Mouse (Mus musculus): ENCODE results near the gene Btg4. TPM values are rescaled to one million over a fixed set of nuclear protein-coding genes. Genes with fewer than 3 reads are reported as not detected.
A peak's percentile ranks its signal among the peaks of the same experiment; 100 is the strongest.
"Not testable (repeated sequence)": the region's sequence is repeated elsewhere in the genome, so short reads cannot be mapped to it uniquely, and the experiment has no call there.

Btg4 gene
- polyA plus RNA-seq, 1 experiment from 2014 or later, result not detected

- Histone ChIP-seq H3K9me3 (no peaks in the 10 kb centered on the region), H3K27ac (peak overlapping the region; percentile 87), H3K4me3 (peak overlapping the region; percentile 70), H3K36me3 (replicated peaks) (no peaks in the 10 kb centered on the region), H3K4me1 (peaks cover 25% of the 10 kb centered on the region), H3K27me3 (ENCODE audit: poor library complexity, severe bottlenecking) (peaks cover 47% of the 10 kb centered on the region)
- peak; percentile 66 for DNase-seq (ENCODE audit: extremely low spot score, low spot score)
- 1% methylated on average over 44 of the region's 44 CpGs for WGBS
These were observed 42.5 kb downstream of the Btg4 start for GRCm38 (mm10) chr9:51102963-51103807.

GRCm38 (mm10) chr9:51103808-51104514, 43.3 kb downstream of the Btg4 start:
- H3K4me1 ChIP-seq, result peaks cover 25% of the 10 kb centered on the region
- no peaks in the 10 kb centered on the region for H3K9me3 ChIP-seq
- peaks cover 47% of the 10 kb centered on the region for H3K27me3 ChIP-seq (ENCODE audit: poor library complexity, severe bottlenecking)
- 11% methylated on average over 30 of the region's 30 CpGs for WGBS
- H3K36me3 ChIP-seq (replicated peaks), result no peaks in the 10 kb centered on the region
- peak overlapping the region; percentile 87 for H3K27ac ChIP-seq
- H3K4me3 ChIP-seq, result peak overlapping the region; percentile 70
- DNase-seq (ENCODE audit: extremely low spot score, low spot score), result peak; percentile 71

- Histone ChIP-seq H3K36me3 (replicated peaks) (no peaks in the 10 kb centered on the region), H3K4me3 (no peak overlapping the region), H3K4me1 (peaks cover 25% of the 10 kb centered on the region), H3K27ac (no peak overlapping the region), H3K9me3 (no peaks in the 10 kb centered on the region), H3K27me3 (ENCODE audit: poor library complexity, severe bottlenecking) (peaks cover 39% of the 10 kb centered on the region)
- WGBS, result 86% methylated on average over 2 of the region's 2 CpGs
- no peak for DNase-seq (ENCODE audit: extremely low spot score, low spot score)
These were observed 45.0 kb downstream of the Btg4 start for GRCm38 (mm10) chr9:51105751-51106150.

- no peak overlapping the region for H3K27ac ChIP-seq
- H3K4me3 ChIP-seq, result no peak overlapping the region
- DNase-seq (ENCODE audit: extremely low spot score, low spot score), result no peak
- no peaks in the 10 kb centered on the region for H3K36me3 ChIP-seq (replicated peaks)
- H3K27me3 ChIP-seq (ENCODE audit: poor library complexity, severe bottlenecking), result no peaks in the 10 kb centered on the region
- H3K4me1 ChIP-seq, result no peaks in the 10 kb centered on the region
- WGBS, result 86% methylated on average over 4 of the region's 4 CpGs
- no peaks in the 10 kb centered on the region for H3K9me3 ChIP-seq
These were observed 54.1 kb downstream of the Btg4 start for GRCm38 (mm10) chr9:51114767-51115166.

- H3K4me1 ChIP-seq, result no peaks in the 10 kb centered on the region
- H3K36me3 ChIP-seq (replicated peaks), result no peaks in the 10 kb centered on the region
- no peak for DNase-seq (ENCODE audit: extremely low spot score, low spot score)
- no peak overlapping the region for H3K4me3 ChIP-seq
- H3K27ac ChIP-seq, result no peak overlapping the region
- no peaks in the 10 kb centered on the region for H3K9me3 ChIP-seq
- WGBS, result 68% methylated on average over 3 of the region's 3 CpGs
- H3K27me3 ChIP-seq (ENCODE audit: poor library complexity, severe bottlenecking), result no peaks in the 10 kb centered on the region
These were observed 76.3 kb downstream of the Btg4 start for GRCm38 (mm10) chr9:51136985-51137384.

DNA sequence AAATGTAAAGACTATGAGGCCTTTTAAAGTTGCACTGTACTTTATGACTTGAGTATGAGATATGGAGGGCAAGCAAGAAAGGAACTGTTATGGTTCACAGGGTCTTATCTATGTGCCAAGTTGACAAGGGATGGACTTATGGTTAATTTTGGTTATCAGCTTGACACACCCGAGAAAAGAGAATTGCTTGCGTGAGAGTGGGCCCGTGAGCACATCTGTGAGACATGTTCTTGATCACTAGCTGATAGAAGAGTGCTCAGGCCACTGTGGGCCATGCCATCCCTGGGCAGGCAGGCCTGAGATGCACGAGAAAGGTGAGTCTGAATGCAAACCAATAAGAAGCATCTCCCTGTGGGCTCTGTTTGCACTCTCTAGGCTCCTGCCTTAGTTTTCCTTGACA, 76.7 kb downstream of the Btg4 start:
- H3K27me3 ChIP-seq (ENCODE audit: poor library complexity, severe bottlenecking), result no peaks in the 10 kb centered on the region
- H3K4me1 ChIP-seq, result no peaks in the 10 kb centered on the region
- no peak overlapping the region for H3K27ac ChIP-seq
- no peaks in the 10 kb centered on the region for H3K36me3 ChIP-seq (replicated peaks)
- no peak for DNase-seq (ENCODE audit: extremely low spot score, low spot score)
- 89% methylated on average over 4 of the region's 4 CpGs for WGBS
- H3K4me3 ChIP-seq, result no peak overlapping the region
- H3K9me3 ChIP-seq, result no peaks in the 10 kb centered on the region

- 89% methylated on average over 1 of the region's 1 CpGs for WGBS
These were observed 77.1 kb downstream of the Btg4 start for GRCm38 (mm10) chr9:51137836-51138235.

DNA sequence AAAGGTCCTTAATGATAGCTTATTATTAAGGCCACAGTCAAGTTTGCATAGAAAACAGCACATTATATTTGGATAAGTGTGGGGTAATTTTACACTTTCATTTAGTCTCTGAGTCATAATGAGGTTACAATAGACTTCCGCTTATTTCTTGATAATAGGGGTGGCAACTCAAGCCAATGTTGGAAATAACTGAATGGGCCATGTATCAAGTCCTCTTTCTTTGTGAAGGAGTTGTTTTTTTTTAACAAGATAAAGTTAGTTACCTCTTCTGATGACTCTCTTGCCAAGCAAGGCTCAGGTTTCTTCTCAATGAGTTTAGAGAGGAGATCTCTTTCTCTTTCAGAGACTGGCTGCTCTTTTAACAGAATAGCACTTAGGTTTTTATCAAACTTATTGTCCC, 77.6 kb downstream of the Btg4 start:
- WGBS, result 94% methylated on average over 1 of the region's 1 CpGs
- no peaks in the 10 kb centered on the region for H3K36me3 ChIP-seq (replicated peaks)
- H3K27ac ChIP-seq, result no peak overlapping the region

More at GRCm38 (mm10) chr9:51137836-51138235, 77.1 kb downstream of the Btg4 start:
- DNase-seq (ENCODE audit: extremely low spot score, low spot score), result no peak
- H3K27ac ChIP-seq, result no peak overlapping the region
- H3K27me3 ChIP-seq (ENCODE audit: poor library complexity, severe bottlenecking), result no peaks in the 10 kb centered on the region
- no peaks in the 10 kb centered on the region for H3K9me3 ChIP-seq
- no peaks in the 10 kb centered on the region for H3K36me3 ChIP-seq (replicated peaks)
- no peaks in the 10 kb centered on the region for H3K4me1 ChIP-seq
- H3K4me3 ChIP-seq, result no peak overlapping the region

DNA sequence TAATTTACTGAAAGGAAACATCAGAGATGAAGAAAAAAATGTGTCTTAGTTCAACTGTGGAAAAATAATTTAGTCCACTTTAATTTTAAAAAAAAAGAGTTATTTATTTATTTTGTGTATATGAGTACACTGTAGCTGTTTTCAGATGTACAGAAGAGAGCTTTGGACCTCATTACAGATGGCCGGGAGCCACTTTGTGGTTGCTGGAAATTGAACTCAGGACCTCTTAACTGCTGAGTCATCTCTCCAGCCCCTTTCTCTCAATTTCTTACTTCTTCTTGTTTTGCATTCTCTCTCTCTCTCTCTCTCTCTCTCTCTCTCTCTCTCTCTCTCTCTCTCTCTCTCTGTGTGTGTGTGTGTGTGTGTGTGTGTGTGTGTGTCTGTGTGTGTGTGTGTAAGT, 78.7 kb downstream of the Btg4 start:
- H3K4me3 ChIP-seq; H3K27me3 ChIP-seq (ENCODE audit: poor library complexity, severe bottlenecking); H3K4me1 ChIP-seq; H3K27ac ChIP-seq; H3K9me3 ChIP-seq; DNase-seq (ENCODE audit: extremely low spot score, low spot score); H3K36me3 ChIP-seq (replicated peaks): not testable (repeated sequence)
- WGBS, result 92% methylated on average over 1 of the region's 1 CpGs

More for the DNA sequence above, 77.6 kb downstream of the Btg4 start:
- DNase-seq (ENCODE audit: extremely low spot score, low spot score), result no peak
- Histone ChIP-seq H3K4me3 (no peak overlapping the region), H3K27me3 (ENCODE audit: poor library complexity, severe bottlenecking) (no peaks in the 10 kb centered on the region), H3K4me1 (no peaks in the 10 kb centered on the region), H3K9me3 (no peaks in the 10 kb centered on the region)

DNA sequence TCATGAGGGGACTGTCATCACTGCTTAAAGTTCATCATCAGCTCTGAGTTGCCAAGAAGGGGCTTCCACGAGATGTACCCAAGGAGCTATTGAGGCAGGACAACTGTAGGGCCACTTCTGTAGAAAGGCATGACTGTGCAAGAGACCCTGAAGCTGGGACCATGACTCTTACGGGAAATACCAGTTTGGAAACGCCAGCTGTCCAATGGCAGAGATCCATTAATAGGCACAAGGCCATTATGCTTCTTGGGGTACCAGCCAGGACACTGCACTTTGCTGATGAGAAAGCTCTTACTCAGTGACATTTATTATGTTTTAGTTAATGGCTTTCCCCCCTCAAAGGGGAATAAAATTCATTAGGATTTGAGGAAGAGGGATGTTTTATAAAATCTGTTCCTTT, 80.0 kb downstream of the Btg4 start:
- Histone ChIP-seq H3K27me3 (ENCODE audit: poor library complexity, severe bottlenecking) (no peaks in the 10 kb centered on the region), H3K4me1 (no peaks in the 10 kb centered on the region), H3K36me3 (replicated peaks) (no peaks in the 10 kb centered on the region), H3K4me3 (no peak overlapping the region), H3K27ac (no peak overlapping the region), H3K9me3 (no peaks in the 10 kb centered on the region)
- 82% methylated on average over 3 of the region's 3 CpGs for WGBS
- no peak for DNase-seq (ENCODE audit: extremely low spot score, low spot score)

- Histone ChIP-seq H3K27me3 (ENCODE audit: poor library complexity, severe bottlenecking) (no peaks in the 10 kb centered on the region), H3K4me3 (no peak overlapping the region), H3K36me3 (replicated peaks) (no peaks in the 10 kb centered on the region), H3K4me1 (peaks cover 8% of the 10 kb centered on the region), H3K27ac (no peak overlapping the region), H3K9me3 (no peaks in the 10 kb centered on the region)
- DNase-seq (ENCODE audit: extremely low spot score, low spot score), result no peak
- WGBS, result 100% methylated on average over 1 of the region's 1 CpGs
These were observed 82.7 kb downstream of the Btg4 start for GRCm38 (mm10) chr9:51143437-51143836.

GRCm38 (mm10) chr9:51144218-51144617, 83.5 kb downstream of the Btg4 start:
- Histone ChIP-seq H3K9me3 (no peaks in the 10 kb centered on the region), H3K27ac (no peak overlapping the region), H3K4me1 (peaks cover 8% of the 10 kb centered on the region), H3K36me3 (replicated peaks) (no peaks in the 10 kb centered on the region), H3K4me3 (no peak overlapping the region), H3K27me3 (ENCODE audit: poor library complexity, severe bottlenecking) (no peaks in the 10 kb centered on the region)
- WGBS, result 71% methylated on average over 6 of the region's 6 CpGs
- DNase-seq (ENCODE audit: extremely low spot score, low spot score), result no peak

DNA sequence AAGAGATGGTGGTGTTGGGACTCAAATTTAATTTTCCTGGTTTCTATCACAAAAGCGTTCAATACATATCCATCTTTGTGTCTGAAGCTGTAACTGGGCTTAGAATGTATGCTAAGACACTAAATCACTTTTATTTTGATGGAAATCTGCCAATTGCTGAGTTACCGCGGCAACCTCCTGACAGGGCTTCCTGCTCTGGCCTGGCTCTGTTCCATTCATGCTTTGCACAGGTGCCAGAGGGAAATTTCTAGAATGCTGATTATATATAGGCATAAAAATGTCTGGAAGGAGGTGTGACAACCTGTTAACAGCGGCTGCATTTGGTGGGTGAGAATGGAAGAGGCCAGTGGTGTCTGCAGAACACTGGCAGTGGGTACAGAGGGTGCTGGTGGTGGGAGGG, 85.8 kb downstream of the Btg4 start:
- WGBS, result 91% methylated on average over 4 of the region's 4 CpGs
- Histone ChIP-seq H3K4me1 (peaks cover 9% of the 10 kb centered on the region), H3K4me3 (no peak overlapping the region), H3K36me3 (replicated peaks) (no peaks in the 10 kb centered on the region), H3K9me3 (no peaks in the 10 kb centered on the region), H3K27ac (no peak overlapping the region), H3K27me3 (ENCODE audit: poor library complexity, severe bottlenecking) (peaks cover 8% of the 10 kb centered on the region; the same call in 1 of the 2 replicates)
- DNase-seq (ENCODE audit: extremely low spot score, low spot score), result no peak

Data from forebrain, embryonic 10.5 days (tissue).